Mouse (Mus musculus): ENCODE measurements at regions not wholly inside any gene's neighbourhood (a gene's known extent, or its start where the extent isn't known, plus 50 kb on each side); places are given as distances from the start of the nearest gene placed in this dataset.

- WGBS: 40% methylated on average over 4 of the region's 4 CpGs
- Histone ChIP-seq H3K4me1 (replicated peaks) (peaks cover 7% of the 10 kb centered on the region), H3K4me3 (no peak overlapping the region), H3K9me3 (replicated peaks) (no peaks in the 10 kb centered on the region), H3K27me3 (replicated peaks) (no peaks in the 10 kb centered on the region), H3K4me2 (no peak overlapping the region), H3K36me3 (no peaks in the 10 kb centered on the region), H3K27ac (ENCODE audit: poor library complexity, severe bottlenecking) (no peak overlapping the region), H3K9ac (no peak overlapping the region)
- no peak for ATAC-seq (ENCODE audit: insufficient number of reproducible peaks, low FRiP score)
These were observed 599.1 kb upstream of the Tbl1xr1 start for GRCm38 (mm10) chr3:21477366-21477765.

- Histone ChIP-seq H3K36me3 (no peaks in the 10 kb centered on the region), H3K4me2 (no peak overlapping the region), H3K27ac (ENCODE audit: poor library complexity, severe bottlenecking) (peak overlapping the region; percentile 34; the same call in 1 of the 2 replicates), H3K9me3 (replicated peaks) (no peaks in the 10 kb centered on the region), H3K4me1 (replicated peaks) (peaks cover 9% of the 10 kb centered on the region), H3K4me3 (no peak overlapping the region), H3K9ac (no peak overlapping the region), H3K27me3 (replicated peaks) (no peaks in the 10 kb centered on the region)
- ATAC-seq (ENCODE audit: insufficient number of reproducible peaks, low FRiP score): peak; percentile 88
- 24% methylated on average over 5 of the region's 5 CpGs for WGBS
These were observed 597.2 kb upstream of the Tbl1xr1 start for GRCm38 (mm10) chr3:21479021-21479795.

GRCm38 (mm10) chr3:21479846-21480245 lies 596.6 kb upstream of the Tbl1xr1 start:
- ATAC-seq (ENCODE audit: insufficient number of reproducible peaks, low FRiP score): no peak
- Histone ChIP-seq H3K9me3 (replicated peaks) (no peaks in the 10 kb centered on the region), H3K36me3 (no peaks in the 10 kb centered on the region), H3K9ac (no peak overlapping the region), H3K4me3 (no peak overlapping the region), H3K4me1 (replicated peaks) (peaks cover 9% of the 10 kb centered on the region), H3K27ac (ENCODE audit: poor library complexity, severe bottlenecking) (no peak overlapping the region), H3K27me3 (replicated peaks) (no peaks in the 10 kb centered on the region), H3K4me2 (no peak overlapping the region)

- WGBS: 65% methylated on average over 2 of the region's 2 CpGs
- Histone ChIP-seq H3K9me3 (replicated peaks) (peaks cover 4% of the 10 kb centered on the region; the same call in 1 of the 2 replicates), H3K27ac (ENCODE audit: poor library complexity, severe bottlenecking) (no peak overlapping the region), H3K4me3 (no peak overlapping the region), H3K27me3 (replicated peaks) (no peaks in the 10 kb centered on the region), H3K9ac (no peak overlapping the region), H3K36me3 (no peaks in the 10 kb centered on the region), H3K4me2 (no peak overlapping the region), H3K4me1 (replicated peaks) (peaks cover 6% of the 10 kb centered on the region)
- no peak for ATAC-seq (ENCODE audit: insufficient number of reproducible peaks, low FRiP score)
These were observed 592.4 kb upstream of the Tbl1xr1 start for GRCm38 (mm10) chr3:21484052-21484451.

- Histone ChIP-seq H3K9ac (no peak overlapping the region), H3K36me3 (no peaks in the 10 kb centered on the region), H3K27ac (ENCODE audit: poor library complexity, severe bottlenecking) (no peak overlapping the region), H3K27me3 (replicated peaks) (no peaks in the 10 kb centered on the region), H3K4me3 (no peak overlapping the region), H3K4me2 (no peak overlapping the region), H3K4me1 (replicated peaks) (0 out of 2 replicates have a peak, but pooled peaks cover 2% of the 10 kb centered on the region), H3K9me3 (replicated peaks) (peaks cover 6% of the 10 kb centered on the region; the same call in 1 of the 2 replicates)
- no peak for ATAC-seq (ENCODE audit: insufficient number of reproducible peaks, low FRiP score)
These were observed 591.0 kb upstream of the Tbl1xr1 start for GRCm38 (mm10) chr3:21485454-21485853.

GRCm38 (mm10) chr3:21489547-21489946 lies 586.9 kb upstream of the Tbl1xr1 start:
- no peak overlapping the region for H3K9ac ChIP-seq
- 68% methylated on average over 1 of the region's 1 CpGs for WGBS
- H3K4me1 ChIP-seq (replicated peaks): no peaks in the 10 kb centered on the region
- peaks cover 6% of the 10 kb centered on the region; the same call in 1 of the 2 replicates for H3K9me3 ChIP-seq (replicated peaks)
- no peaks in the 10 kb centered on the region for H3K36me3 ChIP-seq
- ATAC-seq (ENCODE audit: insufficient number of reproducible peaks, low FRiP score): no peak
- no peak overlapping the region for H3K4me2 ChIP-seq
- no peak overlapping the region for H3K27ac ChIP-seq (ENCODE audit: poor library complexity, severe bottlenecking)
- H3K4me3 ChIP-seq: no peak overlapping the region
- H3K27me3 ChIP-seq (replicated peaks): no peaks in the 10 kb centered on the region

- no peak for ATAC-seq (ENCODE audit: insufficient number of reproducible peaks, low FRiP score)
- no peaks in the 10 kb centered on the region for H3K36me3 ChIP-seq
- peaks cover 18% of the 10 kb centered on the region for H3K4me1 ChIP-seq (replicated peaks)
- H3K9ac ChIP-seq: no peak overlapping the region
- H3K9me3 ChIP-seq (replicated peaks): peaks cover 6% of the 10 kb centered on the region; the same call in 1 of the 2 replicates
- 40% methylated on average over 3 of the region's 3 CpGs for WGBS
- H3K27ac ChIP-seq (ENCODE audit: poor library complexity, severe bottlenecking): no peak overlapping the region
- H3K4me2 ChIP-seq: no peak overlapping the region
- H3K27me3 ChIP-seq (replicated peaks): no peaks in the 10 kb centered on the region
- H3K4me3 ChIP-seq: no peak overlapping the region
These were observed 584.0 kb upstream of the Tbl1xr1 start for GRCm38 (mm10) chr3:21492413-21492812.

GRCm38 (mm10) chr3:21493384-21493783 lies 583.1 kb upstream of the Tbl1xr1 start:
- peaks cover 23% of the 10 kb centered on the region for H3K4me1 ChIP-seq (replicated peaks)
- H3K4me2 ChIP-seq: no peak overlapping the region
- H3K9ac ChIP-seq: no peak overlapping the region
- peaks cover 6% of the 10 kb centered on the region; the same call in 1 of the 2 replicates for H3K9me3 ChIP-seq (replicated peaks)
- H3K27me3 ChIP-seq (replicated peaks): no peaks in the 10 kb centered on the region
- WGBS: 90% methylated on average over 6 of the region's 6 CpGs
- no peak for ATAC-seq (ENCODE audit: insufficient number of reproducible peaks, low FRiP score)
- no peak overlapping the region for H3K27ac ChIP-seq (ENCODE audit: poor library complexity, severe bottlenecking)
- no peak overlapping the region for H3K4me3 ChIP-seq
- H3K36me3 ChIP-seq: no peaks in the 10 kb centered on the region

- H3K36me3 ChIP-seq: no peaks in the 10 kb centered on the region
- no peaks in the 10 kb centered on the region for H3K9me3 ChIP-seq (replicated peaks)
- ATAC-seq (ENCODE audit: insufficient number of reproducible peaks, low FRiP score): no peak
- no peak overlapping the region for H3K4me3 ChIP-seq
- H3K4me2 ChIP-seq: no peak overlapping the region
- H3K9ac ChIP-seq: no peak overlapping the region
- no peaks in the 10 kb centered on the region for H3K27me3 ChIP-seq (replicated peaks)
- H3K4me1 ChIP-seq (replicated peaks): peaks cover 23% of the 10 kb centered on the region
- 66% methylated on average over 3 of the region's 3 CpGs for WGBS
- H3K27ac ChIP-seq (ENCODE audit: poor library complexity, severe bottlenecking): no peak overlapping the region
These were observed 581.5 kb upstream of the Tbl1xr1 start for GRCm38 (mm10) chr3:21494904-21495303.

GRCm38 (mm10) chr3:21495651-21496050 lies 580.8 kb upstream of the Tbl1xr1 start:
- no peaks in the 10 kb centered on the region for H3K27me3 ChIP-seq (replicated peaks)
- H3K36me3 ChIP-seq: no peaks in the 10 kb centered on the region
- H3K4me3 ChIP-seq: no peak overlapping the region
- no peak for ATAC-seq (ENCODE audit: insufficient number of reproducible peaks, low FRiP score)
- H3K4me1 ChIP-seq (replicated peaks): peaks cover 23% of the 10 kb centered on the region
- H3K9me3 ChIP-seq (replicated peaks): no peaks in the 10 kb centered on the region
- no peak overlapping the region for H3K27ac ChIP-seq (ENCODE audit: poor library complexity, severe bottlenecking)
- WGBS: 33% methylated on average over 5 of the region's 5 CpGs
- H3K9ac ChIP-seq: no peak overlapping the region
- H3K4me2 ChIP-seq: no peak overlapping the region

- H3K36me3 ChIP-seq: no peaks in the 10 kb centered on the region
- H3K9me3 ChIP-seq (replicated peaks): no peaks in the 10 kb centered on the region
- H3K9ac ChIP-seq: no peak overlapping the region
- no peak overlapping the region for H3K4me2 ChIP-seq
- ATAC-seq (ENCODE audit: insufficient number of reproducible peaks, low FRiP score): no peak
- H3K27me3 ChIP-seq (replicated peaks): no peaks in the 10 kb centered on the region
- peaks cover 23% of the 10 kb centered on the region for H3K4me1 ChIP-seq (replicated peaks)
- no peak overlapping the region for H3K4me3 ChIP-seq
- H3K27ac ChIP-seq (ENCODE audit: poor library complexity, severe bottlenecking): no peak overlapping the region
- WGBS: 68% methylated on average over 2 of the region's 2 CpGs
These were observed 580.3 kb upstream of the Tbl1xr1 start for GRCm38 (mm10) chr3:21496166-21496565.

- Histone ChIP-seq H3K27me3 (replicated peaks) (no peaks in the 10 kb centered on the region), H3K27ac (ENCODE audit: poor library complexity, severe bottlenecking) (no peak overlapping the region), H3K36me3 (no peaks in the 10 kb centered on the region), H3K4me3 (no peak overlapping the region), H3K4me2 (no peak overlapping the region), H3K4me1 (replicated peaks) (peaks cover 23% of the 10 kb centered on the region), H3K9ac (no peak overlapping the region), H3K9me3 (replicated peaks) (no peaks in the 10 kb centered on the region)
- WGBS: 6% methylated on average over 1 of the region's 1 CpGs
- peak; percentile 82 for ATAC-seq (ENCODE audit: insufficient number of reproducible peaks, low FRiP score)
These were observed 579.4 kb upstream of the Tbl1xr1 start for GRCm38 (mm10) chr3:21497011-21497410.
